Mouse (Mus musculus) heart, adult 11 months (tissue): ENCODE results near the gene Sdcbp2.

Source experiments
- DNase-seq: peaks from one replicate; pipeline ENCODE4 v3.0.0; 2022

Gene Sdcbp2

DNA sequence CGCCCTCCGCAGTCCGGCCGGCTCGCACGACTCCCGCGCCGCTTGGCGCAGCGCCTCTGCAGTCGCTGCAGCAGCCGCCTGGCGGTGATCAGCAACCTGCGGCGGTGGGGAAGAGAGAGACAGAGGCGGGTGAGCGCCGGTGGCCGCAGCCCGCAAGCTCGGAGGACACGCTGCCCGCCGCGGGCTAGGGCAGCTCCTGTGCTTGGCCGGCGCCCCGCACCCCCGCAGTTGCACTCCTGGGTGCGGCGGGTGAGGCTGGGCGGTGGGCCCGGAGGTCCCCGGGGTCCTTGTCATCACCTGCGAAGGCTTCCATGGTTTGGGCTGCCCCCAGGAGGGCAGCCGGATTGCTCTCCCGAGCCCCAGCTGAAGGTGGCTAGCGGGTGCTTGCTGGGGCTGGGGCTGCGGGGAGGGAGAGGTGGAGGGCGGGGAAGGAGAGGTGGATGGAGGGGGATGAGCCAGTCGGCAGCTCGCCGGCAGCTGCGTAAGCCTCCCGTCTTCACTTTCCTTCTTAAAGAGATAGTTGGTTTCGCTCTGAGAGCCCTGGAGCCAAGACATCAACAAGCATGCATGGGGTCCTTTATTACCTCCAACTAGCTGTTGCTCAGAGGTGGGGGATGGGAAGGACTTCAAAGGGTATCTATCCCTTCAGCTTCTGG is 59.9 kb downstream of the Sdcbp2 start, which contains the start of gene Snph:
TSS of gene Snph (minus strand) at position 435 of the 656 bp plus-strand sequence.
- peak; percentile 98 for DNase-seq

GRCm38 (mm10) chr2:151632982-151633381 is 60.6 kb downstream of the Sdcbp2 start:
- DNase-seq, result peak; percentile 57

- no peak for DNase-seq
These were observed 62.5 kb downstream of the Sdcbp2 start for GRCm38 (mm10) chr2:151634903-151635302.

DNA sequence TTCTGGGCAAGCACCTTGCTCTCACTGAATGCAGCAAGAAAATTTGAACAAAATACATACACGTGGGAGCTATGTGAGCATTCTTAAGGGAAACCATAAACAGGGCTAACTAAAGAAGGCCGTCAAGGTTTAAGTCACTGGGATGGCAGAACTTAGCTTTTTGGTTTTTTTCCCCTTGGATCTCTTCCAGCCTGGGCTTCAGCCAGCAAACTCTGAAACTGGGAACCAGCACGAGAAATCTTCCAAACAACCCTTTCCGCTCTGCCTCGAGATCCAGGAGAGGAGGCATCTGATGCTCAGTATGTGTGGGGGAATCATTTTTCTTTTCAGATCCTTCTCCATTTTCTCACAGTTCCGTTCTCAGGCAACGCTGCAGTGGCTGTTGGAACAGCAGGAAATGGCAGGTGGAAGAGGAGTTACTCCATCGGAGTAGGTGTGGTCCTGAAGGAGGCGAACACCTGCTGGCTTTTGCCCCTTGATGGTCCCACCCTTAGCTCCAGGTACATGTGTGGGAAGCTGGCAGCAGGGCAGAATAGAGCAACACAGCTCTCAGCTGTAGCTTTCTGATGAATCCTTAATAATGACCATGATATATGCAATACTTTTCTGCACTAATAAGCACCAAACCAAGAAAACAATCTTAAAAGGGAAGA is 63.1 kb downstream of the Sdcbp2 start:
- no peak for DNase-seq

DNA sequence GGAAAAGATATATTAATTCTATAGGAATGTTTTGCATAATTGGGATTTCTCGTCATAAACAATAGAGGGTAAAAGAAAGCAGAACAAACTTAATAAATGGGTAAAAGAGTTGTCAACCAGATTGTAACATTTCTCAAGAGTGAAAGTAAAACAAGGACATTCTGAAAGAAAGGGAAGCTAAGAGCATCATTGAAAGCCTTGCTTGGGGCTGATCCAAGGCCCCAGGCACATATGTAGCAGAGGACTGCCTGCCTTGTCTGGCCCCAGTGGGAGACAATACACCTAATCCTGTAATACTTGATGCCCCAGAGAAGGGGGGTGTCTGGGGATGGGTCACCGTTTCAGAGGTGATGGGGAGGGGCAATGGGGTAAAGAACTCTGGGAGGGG is 63.6 kb downstream of the Sdcbp2 start:
- DNase-seq, result peak; percentile 63
